Mouse (Mus musculus) right cerebral cortex, postnatal 10 days (tissue): ENCODE measurements around the gene Ankrd28.

Experiments used
- DNase-seq, 2 experiments: peaks; one replicate each; pipeline ENCODE4 v3.0.0; 2021; ENCODE audit warnings: low spot score in 2 of 2

The Ankrd28 gene

GRCm38 (mm10) chr14:31715669-31716068, 114.8 kb downstream of the Ankrd28 start:
- DNase-seq = no peak

GRCm38 (mm10) chr14:31709343-31709742, 121.1 kb downstream of the Ankrd28 start:
- DNase-seq = no peak

GRCm38 (mm10) chr14:31700376-31700775, 130.1 kb downstream of the Ankrd28 start:
- no peak for DNase-seq

- DNase-seq = no peak
These were observed 132.7 kb downstream of the Ankrd28 start for GRCm38 (mm10) chr14:31697755-31698154.

- no peak for DNase-seq
These were observed 133.1 kb downstream of the Ankrd28 start for GRCm38 (mm10) chr14:31697346-31697745.

GRCm38 (mm10) chr14:31696985-31697303, 133.5 kb downstream of the Ankrd28 start:
- no peak for DNase-seq

GRCm38 (mm10) chr14:31696206-31696984, 134.1 kb downstream of the Ankrd28 start:
- no peak for DNase-seq

- DNase-seq = no peak
These were observed 137.9 kb downstream of the Ankrd28 start for GRCm38 (mm10) chr14:31692536-31692935.

- no peak for DNase-seq
These were observed 144.2 kb downstream of the Ankrd28 start for GRCm38 (mm10) chr14:31686231-31686630.

GRCm38 (mm10) chr14:31685680-31686079, 144.8 kb downstream of the Ankrd28 start:
- DNase-seq = peak in 1 of 2 experiments; percentile 23

- peak in 1 of 2 experiments; percentile 11 for DNase-seq
These were observed 146.0 kb downstream of the Ankrd28 start for GRCm38 (mm10) chr14:31684343-31685040.

GRCm38 (mm10) chr14:31683610-31684009, 146.8 kb downstream of the Ankrd28 start:
- peak in 1 of 2 experiments; percentile 10 for DNase-seq

- peak in 1 of 2 experiments; percentile 23 for DNase-seq
These were observed 148.4 kb downstream of the Ankrd28 start for GRCm38 (mm10) chr14:31681931-31682555.

- peak in 1 of 2 experiments; percentile 27 for DNase-seq
These were observed 149.2 kb downstream of the Ankrd28 start for GRCm38 (mm10) chr14:31681291-31681690.

GRCm38 (mm10) chr14:31680656-31681055, 149.8 kb downstream of the Ankrd28 start:
- DNase-seq = peak in 1 of 2 experiments; percentile 15

- peak; percentile 12 to 16 for DNase-seq
These were observed 158.7 kb downstream of the Ankrd28 start for GRCm38 (mm10) chr14:31671635-31672320.

GRCm38 (mm10) chr14:31669642-31670490, 160.6 kb downstream of the Ankrd28 start:
- DNase-seq = peak in 1 of 2 experiments; percentile 70

GRCm38 (mm10) chr14:31669161-31669611, 161.3 kb downstream of the Ankrd28 start:
- DNase-seq = peak; percentile 69 to 71

GRCm38 (mm10) chr14:31668326-31668725, 162.1 kb downstream of the Ankrd28 start:
- peak; percentile 71 to 76 for DNase-seq

GRCm38 (mm10) chr14:31667741-31668140, 162.7 kb downstream of the Ankrd28 start:
- DNase-seq = no peak
